Mouse (Mus musculus): ENCODE measurements at regions not wholly inside any gene's neighbourhood (a gene's known extent, or its start where the extent isn't known, plus 50 kb on each side); places are given as distances from the start of the nearest gene placed in this dataset.

GRCm38 (mm10) chr12:65501459-65501858, 276.1 kb downstream of the Wdr20rt start:
- no peak for ATAC-seq (ENCODE audit: low read depth)
- 0 out of 2 replicates have a peak, but pooled peaks cover 2% of the 10 kb centered on the region for H3K4me1 ChIP-seq (replicated peaks; ENCODE audit: control insufficient read depth, insufficient read depth, low read length)
- no peak overlapping the region for H3K4me3 ChIP-seq (ENCODE audit: low read length)
- H3K27me3 ChIP-seq (ENCODE audit: control insufficient read depth, insufficient read depth, low read depth, low read length) = no peaks in the 10 kb centered on the region
- no peak overlapping the region for H3K27ac ChIP-seq (ENCODE audit: low read length)
- H3K9me3 ChIP-seq (ENCODE audit: control insufficient read depth, low read length) = no peaks in the 10 kb centered on the region
- no peaks in the 10 kb centered on the region for H3K36me3 ChIP-seq (ENCODE audit: control insufficient read depth, insufficient read depth, low read length)
- no peak overlapping the region for H3K9ac ChIP-seq (ENCODE audit: low read length)
- no peak overlapping the region for H3K4me2 ChIP-seq (ENCODE audit: low read depth, low read length)
- WGBS = 62% methylated on average over 2 of the region's 2 CpGs

- WGBS = 13% methylated on average over 1 of the region's 1 CpGs
- ATAC-seq (ENCODE audit: low read depth) = no peak
Observed at GRCm38 (mm10) chr12:65502045-65502444, 276.7 kb downstream of the Wdr20rt start.

GRCm38 (mm10) chr12:65513070-65513469, 287.8 kb downstream of the Wdr20rt start:
- Histone ChIP-seq H3K36me3 (ENCODE audit: control insufficient read depth, insufficient read depth, low read length) (no peaks in the 10 kb centered on the region), H3K4me2 (ENCODE audit: low read depth, low read length) (no peak overlapping the region), H3K27me3 (ENCODE audit: control insufficient read depth, insufficient read depth, low read depth, low read length) (no peaks in the 10 kb centered on the region), H3K4me3 (ENCODE audit: low read length) (no peak overlapping the region), H3K27ac (ENCODE audit: low read length) (no peak overlapping the region), H3K4me1 (replicated peaks; ENCODE audit: control insufficient read depth, insufficient read depth, low read length) (no peaks in the 10 kb centered on the region), H3K9me3 (ENCODE audit: control insufficient read depth, low read length) (0 out of 2 replicates have a peak, but pooled peaks cover 2% of the 10 kb centered on the region), H3K9ac (ENCODE audit: low read length) (no peak overlapping the region)
- ATAC-seq (ENCODE audit: low read depth) = no peak
- 53% methylated on average over 1 of the region's 1 CpGs for WGBS

More at GRCm38 (mm10) chr12:65502045-65502444, 276.7 kb downstream of the Wdr20rt start:
- Histone ChIP-seq H3K27me3 (ENCODE audit: control insufficient read depth, insufficient read depth, low read depth, low read length) (no peaks in the 10 kb centered on the region), H3K4me2 (ENCODE audit: low read depth, low read length) (no peak overlapping the region), H3K4me1 (replicated peaks; ENCODE audit: control insufficient read depth, insufficient read depth, low read length) (0 out of 2 replicates have a peak, but pooled peaks cover 2% of the 10 kb centered on the region), H3K27ac (ENCODE audit: low read length) (no peak overlapping the region), H3K9ac (ENCODE audit: low read length) (no peak overlapping the region), H3K4me3 (ENCODE audit: low read length) (no peak overlapping the region), H3K9me3 (ENCODE audit: control insufficient read depth, low read length) (no peaks in the 10 kb centered on the region), H3K36me3 (ENCODE audit: control insufficient read depth, insufficient read depth, low read length) (no peaks in the 10 kb centered on the region)

- Histone ChIP-seq H3K9ac (ENCODE audit: low read length) (no peak overlapping the region), H3K27me3 (ENCODE audit: control insufficient read depth, insufficient read depth, low read depth, low read length) (no peaks in the 10 kb centered on the region), H3K4me1 (replicated peaks; ENCODE audit: control insufficient read depth, insufficient read depth, low read length) (no peaks in the 10 kb centered on the region), H3K4me2 (ENCODE audit: low read depth, low read length) (no peak overlapping the region), H3K9me3 (ENCODE audit: control insufficient read depth, low read length) (no peaks in the 10 kb centered on the region), H3K27ac (ENCODE audit: low read length) (no peak overlapping the region), H3K36me3 (ENCODE audit: control insufficient read depth, insufficient read depth, low read length) (no peaks in the 10 kb centered on the region), H3K4me3 (ENCODE audit: low read length) (no peak overlapping the region)
- WGBS = 63% methylated on average over 3 of the region's 3 CpGs
- no peak for ATAC-seq (ENCODE audit: low read depth)
Observed at GRCm38 (mm10) chr12:65534142-65534690, 308.9 kb downstream of the Wdr20rt start.

- no peak for ATAC-seq (ENCODE audit: low read depth)
- Histone ChIP-seq H3K9ac (ENCODE audit: low read length) (no peak overlapping the region), H3K27me3 (ENCODE audit: control insufficient read depth, insufficient read depth, low read depth, low read length) (no peaks in the 10 kb centered on the region), H3K9me3 (ENCODE audit: control insufficient read depth, low read length) (no peaks in the 10 kb centered on the region), H3K36me3 (ENCODE audit: control insufficient read depth, insufficient read depth, low read length) (no peaks in the 10 kb centered on the region), H3K4me2 (ENCODE audit: low read depth, low read length) (no peak overlapping the region), H3K27ac (ENCODE audit: low read length) (no peak overlapping the region), H3K4me1 (replicated peaks; ENCODE audit: control insufficient read depth, insufficient read depth, low read length) (no peaks in the 10 kb centered on the region), H3K4me3 (ENCODE audit: low read length) (no peak overlapping the region)
- WGBS = 89% methylated on average over 4 of the region's 4 CpGs
Observed at GRCm38 (mm10) chr12:65548301-65548700, 323.0 kb downstream of the Wdr20rt start.

GRCm38 (mm10) chr12:65552230-65552629, 326.9 kb downstream of the Wdr20rt start:
- Histone ChIP-seq H3K36me3 (ENCODE audit: control insufficient read depth, insufficient read depth, low read length) (no peaks in the 10 kb centered on the region), H3K4me3 (ENCODE audit: low read length) (no peak overlapping the region), H3K27ac (ENCODE audit: low read length) (no peak overlapping the region), H3K9me3 (ENCODE audit: control insufficient read depth, low read length) (no peaks in the 10 kb centered on the region), H3K9ac (ENCODE audit: low read length) (no peak overlapping the region), H3K27me3 (ENCODE audit: control insufficient read depth, insufficient read depth, low read depth, low read length) (no peaks in the 10 kb centered on the region), H3K4me1 (replicated peaks; ENCODE audit: control insufficient read depth, insufficient read depth, low read length) (no peaks in the 10 kb centered on the region), H3K4me2 (ENCODE audit: low read depth, low read length) (no peak overlapping the region)
- no peak for ATAC-seq (ENCODE audit: low read depth)
- 91% methylated on average over 3 of the region's 3 CpGs for WGBS

- no peak overlapping the region for H3K4me3 ChIP-seq (ENCODE audit: low read length)
- no peaks in the 10 kb centered on the region for H3K4me1 ChIP-seq (replicated peaks; ENCODE audit: control insufficient read depth, insufficient read depth, low read length)
- no peak for ATAC-seq (ENCODE audit: low read depth)
- no peaks in the 10 kb centered on the region for H3K9me3 ChIP-seq (ENCODE audit: control insufficient read depth, low read length)
- WGBS = 60% methylated on average over 6 of the region's 6 CpGs
- H3K27ac ChIP-seq (ENCODE audit: low read length) = no peak overlapping the region
- no peak overlapping the region for H3K4me2 ChIP-seq (ENCODE audit: low read depth, low read length)
- H3K9ac ChIP-seq (ENCODE audit: low read length) = no peak overlapping the region
- H3K36me3 ChIP-seq (ENCODE audit: control insufficient read depth, insufficient read depth, low read length) = no peaks in the 10 kb centered on the region
- no peaks in the 10 kb centered on the region for H3K27me3 ChIP-seq (ENCODE audit: control insufficient read depth, insufficient read depth, low read depth, low read length)
Observed at GRCm38 (mm10) chr12:65559036-65559435, 333.7 kb downstream of the Wdr20rt start.

GRCm38 (mm10) chr12:65559809-65560208, 334.5 kb downstream of the Wdr20rt start:
- H3K9ac ChIP-seq (ENCODE audit: low read length) = no peak overlapping the region
- WGBS = 54% methylated on average over 3 of the region's 3 CpGs
- ATAC-seq (ENCODE audit: low read depth) = no peak

GRCm38 (mm10) chr12:65571633-65572032, 346.3 kb downstream of the Wdr20rt start:
- H3K9me3 ChIP-seq (ENCODE audit: control insufficient read depth, low read length) = no peaks in the 10 kb centered on the region
- no peaks in the 10 kb centered on the region for H3K27me3 ChIP-seq (ENCODE audit: control insufficient read depth, insufficient read depth, low read depth, low read length)
- H3K4me1 ChIP-seq (replicated peaks; ENCODE audit: control insufficient read depth, insufficient read depth, low read length) = no peaks in the 10 kb centered on the region
- H3K27ac ChIP-seq (ENCODE audit: low read length) = no peak overlapping the region
- H3K4me3 ChIP-seq (ENCODE audit: low read length) = no peak overlapping the region
- H3K36me3 ChIP-seq (ENCODE audit: control insufficient read depth, insufficient read depth, low read length) = no peaks in the 10 kb centered on the region
- H3K4me2 ChIP-seq (ENCODE audit: low read depth, low read length) = no peak overlapping the region
- H3K9ac ChIP-seq (ENCODE audit: low read length) = no peak overlapping the region
- no peak for ATAC-seq (ENCODE audit: low read depth)
- 89% methylated on average over 1 of the region's 1 CpGs for WGBS

More at GRCm38 (mm10) chr12:65559809-65560208, 334.5 kb downstream of the Wdr20rt start:
- H3K4me2 ChIP-seq (ENCODE audit: low read depth, low read length) = no peak overlapping the region
- H3K4me1 ChIP-seq (replicated peaks; ENCODE audit: control insufficient read depth, insufficient read depth, low read length) = no peaks in the 10 kb centered on the region
- H3K27ac ChIP-seq (ENCODE audit: low read length) = no peak overlapping the region
- no peaks in the 10 kb centered on the region for H3K9me3 ChIP-seq (ENCODE audit: control insufficient read depth, low read length)
- H3K27me3 ChIP-seq (ENCODE audit: control insufficient read depth, insufficient read depth, low read depth, low read length) = no peaks in the 10 kb centered on the region
- H3K36me3 ChIP-seq (ENCODE audit: control insufficient read depth, insufficient read depth, low read length) = no peaks in the 10 kb centered on the region
- H3K4me3 ChIP-seq (ENCODE audit: low read length) = no peak overlapping the region

- WGBS = 82% methylated on average over 1 of the region's 1 CpGs
Observed at GRCm38 (mm10) chr12:65593559-65593958, 368.2 kb downstream of the Wdr20rt start.

More at GRCm38 (mm10) chr12:65593559-65593958, 368.2 kb downstream of the Wdr20rt start:
- no peak for ATAC-seq (ENCODE audit: low read depth)
- Histone ChIP-seq H3K9ac (ENCODE audit: low read length) (no peak overlapping the region), H3K27ac (ENCODE audit: low read length) (no peak overlapping the region), H3K4me3 (ENCODE audit: low read length) (no peak overlapping the region), H3K36me3 (ENCODE audit: control insufficient read depth, insufficient read depth, low read length) (no peaks in the 10 kb centered on the region), H3K27me3 (ENCODE audit: control insufficient read depth, insufficient read depth, low read depth, low read length) (no peaks in the 10 kb centered on the region), H3K4me2 (ENCODE audit: low read depth, low read length) (no peak overlapping the region), H3K4me1 (replicated peaks; ENCODE audit: control insufficient read depth, insufficient read depth, low read length) (no peaks in the 10 kb centered on the region), H3K9me3 (ENCODE audit: control insufficient read depth, low read length) (no peaks in the 10 kb centered on the region)

All from lung, embryonic 16.5 days (tissue).